Mouse (Mus musculus): Measurements from ENCODE around the gene Tmem164. TPM values are rescaled to one million over a fixed set of nuclear protein-coding genes. Genes with fewer than 3 reads are reported as not detected.

Tmem164 gene
- polyA plus RNA-seq, 1 experiment from 2014 or later = 20.8 TPM

- Histone ChIP-seq H3K4me1 (replicated peaks) (peaks cover 5% of the 10 kb centered on the region), H3K36me3 (replicated peaks) (peaks cover 8% of the 10 kb centered on the region; the same call in 1 of the 2 replicates), H3K9me3 (replicated peaks) (no peaks in the 10 kb centered on the region), H3K9ac (no peak overlapping the region), H3K27me3 (no peaks in the 10 kb centered on the region), H3K27ac (replicated peaks) (no peak overlapping the region), H3K4me2 (no peak overlapping the region), H3K4me3 (replicated peaks) (no peak overlapping the region)
- WGBS (ENCODE audit: insufficient replicate concordance) = 76% methylated on average over 4 of the region's 4 CpGs
- ATAC-seq (ENCODE audit: insufficient read depth) = no peak
Observed at GRCm38 (mm10) chrX:142718759-142719158, 37.6 kb downstream of the Tmem164 start.

GRCm38 (mm10) chrX:142721897-142722296 lies 40.7 kb downstream of the Tmem164 start:
- Histone ChIP-seq H3K27ac (replicated peaks) (no peak overlapping the region), H3K36me3 (replicated peaks) (peaks cover 8% of the 10 kb centered on the region; the same call in 1 of the 2 replicates), H3K9ac (no peak overlapping the region), H3K4me3 (replicated peaks) (no peak overlapping the region), H3K27me3 (no peaks in the 10 kb centered on the region), H3K4me2 (no peak overlapping the region), H3K9me3 (replicated peaks) (no peaks in the 10 kb centered on the region), H3K4me1 (replicated peaks) (peaks cover 20% of the 10 kb centered on the region)
- no peak for ATAC-seq (ENCODE audit: insufficient read depth)
- 86% methylated on average over 3 of the region's 3 CpGs for WGBS (ENCODE audit: insufficient replicate concordance)

GRCm38 (mm10) chrX:142724203-142724602 lies 43.0 kb downstream of the Tmem164 start:
- WGBS (ENCODE audit: insufficient replicate concordance) = 44% methylated on average over 2 of the region's 2 CpGs
- peaks cover 7% of the 10 kb centered on the region; the same call in 1 of the 2 replicates for H3K36me3 ChIP-seq (replicated peaks)
- no peak overlapping the region for H3K27ac ChIP-seq (replicated peaks)

GRCm38 (mm10) chrX:142725571-142725970 lies 44.4 kb downstream of the Tmem164 start:
- Histone ChIP-seq H3K4me3 (replicated peaks) (no peak overlapping the region), H3K4me1 (replicated peaks) (peaks cover 20% of the 10 kb centered on the region), H3K27me3 (no peaks in the 10 kb centered on the region), H3K36me3 (replicated peaks) (0 out of 2 replicates have a peak, but pooled peaks cover 4% of the 10 kb centered on the region), H3K4me2 (no peak overlapping the region), H3K27ac (replicated peaks) (no peak overlapping the region), H3K9me3 (replicated peaks) (no peaks in the 10 kb centered on the region), H3K9ac (no peak overlapping the region)
- peak; percentile 22; the same call in 1 of the 2 replicates for ATAC-seq (ENCODE audit: insufficient read depth)
- WGBS (ENCODE audit: insufficient replicate concordance) = 39% methylated on average over 2 of the region's 2 CpGs

More at GRCm38 (mm10) chrX:142724203-142724602, 43.0 kb downstream of the Tmem164 start:
- H3K27me3 ChIP-seq = no peaks in the 10 kb centered on the region
- H3K9me3 ChIP-seq (replicated peaks) = no peaks in the 10 kb centered on the region
- no peak overlapping the region for H3K4me2 ChIP-seq
- no peak overlapping the region for H3K9ac ChIP-seq
- H3K4me3 ChIP-seq (replicated peaks) = no peak overlapping the region
- H3K4me1 ChIP-seq (replicated peaks) = peaks cover 20% of the 10 kb centered on the region
- no peak for ATAC-seq (ENCODE audit: insufficient read depth)

- Histone ChIP-seq H3K27me3 (no peaks in the 10 kb centered on the region), H3K4me3 (replicated peaks) (no peak overlapping the region), H3K4me1 (replicated peaks) (peaks cover 20% of the 10 kb centered on the region), H3K4me2 (no peak overlapping the region), H3K36me3 (replicated peaks) (0 out of 2 replicates have a peak, but pooled peaks cover 4% of the 10 kb centered on the region), H3K9me3 (replicated peaks) (no peaks in the 10 kb centered on the region), H3K27ac (replicated peaks) (no peak overlapping the region), H3K9ac (no peak overlapping the region)
- 81% methylated on average over 2 of the region's 2 CpGs for WGBS (ENCODE audit: insufficient replicate concordance)
- ATAC-seq (ENCODE audit: insufficient read depth) = no peak
Observed at GRCm38 (mm10) chrX:142726311-142726710, 45.1 kb downstream of the Tmem164 start.

- 72% methylated on average over 6 of the region's 6 CpGs for WGBS (ENCODE audit: insufficient replicate concordance)
- no peaks in the 10 kb centered on the region for H3K9me3 ChIP-seq (replicated peaks)
- no peak overlapping the region for H3K27ac ChIP-seq (replicated peaks)
- 0 out of 2 replicates have a peak, but pooled peaks cover 4% of the 10 kb centered on the region for H3K36me3 ChIP-seq (replicated peaks)
- no peak overlapping the region for H3K4me2 ChIP-seq
- no peaks in the 10 kb centered on the region for H3K27me3 ChIP-seq
- no peak overlapping the region for H3K9ac ChIP-seq
- peaks cover 20% of the 10 kb centered on the region for H3K4me1 ChIP-seq (replicated peaks)
- no peak for ATAC-seq (ENCODE audit: insufficient read depth)
- H3K4me3 ChIP-seq (replicated peaks) = no peak overlapping the region
Observed at GRCm38 (mm10) chrX:142727847-142728246, 46.6 kb downstream of the Tmem164 start.

GRCm38 (mm10) chrX:142729040-142729439 lies 47.8 kb downstream of the Tmem164 start:
- H3K4me3 ChIP-seq (replicated peaks) = no peak overlapping the region
- H3K27ac ChIP-seq (replicated peaks) = no peak overlapping the region
- no peak overlapping the region for H3K4me2 ChIP-seq
- H3K36me3 ChIP-seq (replicated peaks) = 0 out of 2 replicates have a peak, but pooled peaks cover 4% of the 10 kb centered on the region
- no peak for ATAC-seq (ENCODE audit: insufficient read depth)
- no peaks in the 10 kb centered on the region for H3K27me3 ChIP-seq
- H3K9ac ChIP-seq = no peak overlapping the region
- 61% methylated on average over 1 of the region's 1 CpGs for WGBS (ENCODE audit: insufficient replicate concordance)
- H3K9me3 ChIP-seq (replicated peaks) = no peaks in the 10 kb centered on the region
- peaks cover 12% of the 10 kb centered on the region for H3K4me1 ChIP-seq (replicated peaks)

- H3K4me2 ChIP-seq = no peak overlapping the region
- H3K27ac ChIP-seq (replicated peaks) = no peak overlapping the region
- WGBS (ENCODE audit: insufficient replicate concordance) = 58% methylated on average over 2 of the region's 2 CpGs
- no peak overlapping the region for H3K9ac ChIP-seq
- no peaks in the 10 kb centered on the region for H3K27me3 ChIP-seq
- H3K4me1 ChIP-seq (replicated peaks) = peaks cover 8% of the 10 kb centered on the region
- ATAC-seq (ENCODE audit: insufficient read depth) = no peak
- no peaks in the 10 kb centered on the region for H3K9me3 ChIP-seq (replicated peaks)
- no peak overlapping the region for H3K4me3 ChIP-seq (replicated peaks)
- 0 out of 2 replicates have a peak, but pooled peaks cover 4% of the 10 kb centered on the region for H3K36me3 ChIP-seq (replicated peaks)
Observed at GRCm38 (mm10) chrX:142729482-142729881, 48.3 kb downstream of the Tmem164 start.

- ATAC-seq (ENCODE audit: insufficient read depth) = no peak
- Histone ChIP-seq H3K9ac (no peak overlapping the region), H3K4me1 (replicated peaks) (no peaks in the 10 kb centered on the region), H3K27me3 (no peaks in the 10 kb centered on the region), H3K36me3 (replicated peaks) (no peaks in the 10 kb centered on the region), H3K27ac (replicated peaks) (no peak overlapping the region), H3K9me3 (replicated peaks) (no peaks in the 10 kb centered on the region), H3K4me3 (replicated peaks) (no peak overlapping the region), H3K4me2 (no peak overlapping the region)
- WGBS (ENCODE audit: insufficient replicate concordance) = 48% methylated on average over 4 of the region's 4 CpGs
Observed at GRCm38 (mm10) chrX:142737099-142737498, 55.9 kb downstream of the Tmem164 start.

GRCm38 (mm10) chrX:142737719-142738118 lies 56.5 kb downstream of the Tmem164 start:
- Histone ChIP-seq H3K27ac (replicated peaks) (no peak overlapping the region), H3K9ac (no peak overlapping the region), H3K9me3 (replicated peaks) (no peaks in the 10 kb centered on the region), H3K4me1 (replicated peaks) (no peaks in the 10 kb centered on the region), H3K4me3 (replicated peaks) (no peak overlapping the region), H3K27me3 (no peaks in the 10 kb centered on the region), H3K36me3 (replicated peaks) (no peaks in the 10 kb centered on the region), H3K4me2 (no peak overlapping the region)
- WGBS (ENCODE audit: insufficient replicate concordance) = 58% methylated on average over 6 of the region's 6 CpGs
- ATAC-seq (ENCODE audit: insufficient read depth) = no peak

- Histone ChIP-seq H3K9ac (no peak overlapping the region), H3K4me2 (no peak overlapping the region), H3K36me3 (replicated peaks) (no peaks in the 10 kb centered on the region), H3K9me3 (replicated peaks) (no peaks in the 10 kb centered on the region), H3K4me3 (replicated peaks) (no peak overlapping the region), H3K4me1 (replicated peaks) (no peaks in the 10 kb centered on the region), H3K27me3 (no peaks in the 10 kb centered on the region), H3K27ac (replicated peaks) (no peak overlapping the region)
- ATAC-seq (ENCODE audit: insufficient read depth) = no peak
Observed at GRCm38 (mm10) chrX:142747428-142747827, 66.2 kb downstream of the Tmem164 start.

GRCm38 (mm10) chrX:142748574-142748973 lies 67.4 kb downstream of the Tmem164 start:
- Histone ChIP-seq H3K27me3 (no peaks in the 10 kb centered on the region), H3K9ac (no peak overlapping the region), H3K9me3 (replicated peaks) (no peaks in the 10 kb centered on the region), H3K4me3 (replicated peaks) (no peak overlapping the region), H3K36me3 (replicated peaks) (no peaks in the 10 kb centered on the region), H3K4me1 (replicated peaks) (no peaks in the 10 kb centered on the region), H3K27ac (replicated peaks) (no peak overlapping the region), H3K4me2 (no peak overlapping the region)
- ATAC-seq (ENCODE audit: insufficient read depth) = no peak
- 60% methylated on average over 3 of the region's 3 CpGs for WGBS (ENCODE audit: insufficient replicate concordance)
